Mouse (Mus musculus) neural tube, embryonic 12.5 days (tissue): Measurements from ENCODE around the gene Gm39566. TPM values are rescaled to one million over a fixed set of nuclear protein-coding genes. Genes with fewer than 3 reads are reported as not detected.

Source experiments
- ATAC-seq: fragments of 200-750 bp; cut with Nextera tagmentation; 2 replicates; pipeline ENCODE4 v1.8.0; 2017; ENCODE audit warnings: low read depth, mild to moderate bottlenecking, moderate TSS enrichment, moderate library complexity; ENCODE audit not compliant: low FRiP score
- H3K27ac ChIP-seq: fragments of 300-500 bp; sonication (generic); 2 replicates; pipeline ENCODE4 v1.5.1; 2016
- H3K27me3 ChIP-seq: fragments of 300-500 bp; sonication (generic); replicated peaks from 2 replicates; pipeline ENCODE4 v1.6.1; 2016; ENCODE audit warnings: mild to moderate bottlenecking
- H3K36me3 ChIP-seq: fragments of 300-500 bp; sonication (generic); 2 replicates; pipeline ENCODE4 v1.6.1; 2016; ENCODE audit warnings: mild to moderate bottlenecking
- H3K4me1 ChIP-seq: fragments of 300-500 bp; sonication (generic); 2 replicates; pipeline ENCODE4 v1.6.1; 2016
- H3K4me2 ChIP-seq: fragments of 300-500 bp; sonication (generic); replicated peaks from 2 replicates; pipeline ENCODE4 v1.6.1; 2016; ENCODE audit warnings: mild to moderate bottlenecking
- H3K4me3 ChIP-seq: fragments of 300-500 bp; sonication (generic); 2 replicates; pipeline ENCODE4 v1.5.1; 2016
- H3K9ac ChIP-seq: fragments of 300-500 bp; sonication (generic); 2 replicates; pipeline ENCODE4 v1.6.1; 2016; ENCODE audit warnings: mild to moderate bottlenecking
- H3K9me3 ChIP-seq: fragments of 300-500 bp; sonication (generic); 2 replicates; pipeline ENCODE4 v1.6.1; 2016; ENCODE audit warnings: mild to moderate bottlenecking
- WGBS: fragments of 180-500 bp; shearing (Covaris S2); methylation state at CpG from one replicate; pipeline ENCODE4 v1.1.7; 2016; 5-methylcytosine and 5-hydroxymethylcytosine counted together
- polyA plus RNA-seq: library from polyadenylated mRNA; unstranded; fragments of >200 nt; fragmentation: Nextera tagmentation; extraction: Ambion mirVana; gene quantifications from 2 replicates; pipeline ENCODE4 v1.2.1, GENCODE M21; 2016

Gene Gm39566
- polyA plus RNA-seq, 1 experiment from 2014 or later, result not detected

- ATAC-seq, result no peak
- peaks cover 86% of the 10 kb centered on the region for H3K36me3 ChIP-seq
- no peak overlapping the region for H3K9ac ChIP-seq
- 65% methylated on average over 5 of the region's 5 CpGs for WGBS
- no peak overlapping the region for H3K4me2 ChIP-seq
- H3K4me3 ChIP-seq, result no peak overlapping the region
- no peak overlapping the region for H3K27ac ChIP-seq
- peaks cover 15% of the 10 kb centered on the region for H3K4me1 ChIP-seq
- no peaks in the 10 kb centered on the region for H3K9me3 ChIP-seq
- H3K27me3 ChIP-seq, result peaks cover 7% of the 10 kb centered on the region
Measured at GRCm38 (mm10) chr11:69828832-69829231, 13.7 kb upstream of the Gm39566 start.

- ATAC-seq, result no peak
- no peak overlapping the region for H3K4me3 ChIP-seq
- H3K4me2 ChIP-seq, result no peak overlapping the region
- no peaks in the 10 kb centered on the region for H3K4me1 ChIP-seq
- peaks cover 46% of the 10 kb centered on the region for H3K36me3 ChIP-seq
- H3K27me3 ChIP-seq, result no peaks in the 10 kb centered on the region
- no peaks in the 10 kb centered on the region for H3K9me3 ChIP-seq
- no peak overlapping the region for H3K27ac ChIP-seq
- WGBS, result 72% methylated on average over 2 of the region's 2 CpGs
- no peak overlapping the region for H3K9ac ChIP-seq
Measured at GRCm38 (mm10) chr11:69823456-69823855, 8.4 kb upstream of the Gm39566 start.

DNA sequence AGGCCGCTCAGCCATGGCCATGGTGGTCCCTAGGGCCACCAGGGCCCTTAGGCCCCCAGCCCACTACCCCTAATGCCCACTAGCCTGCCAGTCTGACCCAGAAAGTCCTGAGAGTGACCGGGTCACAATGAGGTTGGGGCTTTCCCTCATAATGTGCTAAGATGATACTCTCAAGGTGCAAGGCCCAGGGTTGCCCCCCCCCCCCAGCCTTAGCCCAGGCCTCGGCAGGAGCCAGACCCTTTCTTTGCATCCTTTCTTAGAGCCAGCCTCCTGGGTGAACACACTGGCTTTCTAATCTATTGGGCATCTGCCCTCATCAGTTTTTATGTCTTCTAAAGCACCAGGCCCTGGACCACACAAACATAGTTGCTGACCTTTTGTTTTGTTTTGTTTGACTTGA is 7.0 kb upstream of the Gm39566 start, which contains the start of gene Spem1:
Gene Spem1 (minus strand): TSS at position 101 of the 400 bp plus-strand sequence.
- no peak for ATAC-seq
- Histone ChIP-seq H3K4me1 (no peaks in the 10 kb centered on the region), H3K36me3 (peaks cover 32% of the 10 kb centered on the region), H3K4me2 (no peak within 1 kb of the TSS), H3K27me3 (no peaks in the 10 kb centered on the region), H3K27ac (no peak within 1 kb of the TSS), H3K9ac (no peak within 1 kb of the TSS), H3K4me3 (no peak within 1 kb of the TSS), H3K9me3 (peaks cover 7% of the 10 kb centered on the region; the same call in 1 of the 2 replicates)
- 91% methylated on average over 3 of the region's 3 CpGs for WGBS

DNA sequence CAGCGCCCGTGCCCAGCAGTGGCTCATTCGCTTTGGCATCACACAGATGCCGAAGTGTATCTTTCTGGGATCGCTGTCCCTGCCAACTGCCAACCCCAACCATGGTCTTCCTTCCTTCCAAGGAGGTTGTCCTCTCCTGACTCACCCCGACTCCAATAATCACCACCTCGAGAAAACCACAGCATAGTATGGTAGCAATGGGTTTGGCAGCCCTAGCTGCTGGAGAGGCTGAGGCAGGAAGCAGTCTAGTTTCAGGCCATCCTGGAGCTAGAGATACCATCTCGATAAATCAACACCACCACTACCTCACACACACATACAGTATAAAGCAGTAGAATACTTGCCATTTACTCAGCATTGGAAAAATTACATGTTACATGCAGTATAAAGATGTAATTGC is 3.8 kb upstream of the Gm39566 start:
- no peak for ATAC-seq
- H3K4me2 ChIP-seq, result no peak overlapping the region
- H3K27me3 ChIP-seq, result no peaks in the 10 kb centered on the region
- H3K27ac ChIP-seq, result no peak overlapping the region
- no peaks in the 10 kb centered on the region for H3K4me1 ChIP-seq
- H3K9me3 ChIP-seq, result peaks cover 12% of the 10 kb centered on the region; the same call in 1 of the 2 replicates
- no peak overlapping the region for H3K4me3 ChIP-seq
- no peak overlapping the region for H3K9ac ChIP-seq
- WGBS, result 92% methylated on average over 8 of the region's 8 CpGs
- H3K36me3 ChIP-seq, result peaks cover 2% of the 10 kb centered on the region; the same call in 1 of the 2 replicates

- Histone ChIP-seq H3K4me1 (no peaks in the 10 kb centered on the region), H3K4me2 (no peak within 1 kb of the TSS), H3K4me3 (no peak within 1 kb of the TSS), H3K36me3 (no peaks in the 10 kb centered on the region), H3K9me3 (peaks cover 12% of the 10 kb centered on the region; the same call in 1 of the 2 replicates), H3K9ac (no peak within 1 kb of the TSS), H3K27me3 (no peaks in the 10 kb centered on the region), H3K27ac (no peak within 1 kb of the TSS)
- WGBS, result 81% methylated on average over 2 of the region's 2 CpGs
- ATAC-seq, result no peak
Measured at GRCm38 (mm10) chr11:69818365-69818764, 3.3 kb upstream of the Gm39566 start, which contains the start of gene Spem2. Spem2 (minus strand) TSS chr11:69818465.

GRCm38 (mm10) chr11:69816520-69816919 is 1.4 kb upstream of the Gm39566 start:
- H3K27me3 ChIP-seq, result no peaks in the 10 kb centered on the region
- no peaks in the 10 kb centered on the region for H3K36me3 ChIP-seq
- peaks cover 12% of the 10 kb centered on the region; the same call in 1 of the 2 replicates for H3K9me3 ChIP-seq
- WGBS, result 92% methylated on average over 12 of the region's 12 CpGs
- H3K4me3 ChIP-seq, result no peak overlapping the region
- no peak for ATAC-seq
- H3K27ac ChIP-seq, result no peak overlapping the region
- no peaks in the 10 kb centered on the region for H3K4me1 ChIP-seq
- H3K4me2 ChIP-seq, result no peak overlapping the region
- H3K9ac ChIP-seq, result no peak overlapping the region

- Histone ChIP-seq H3K27me3 (peaks cover 25% of the 10 kb centered on the region), H3K4me2 (no peak overlapping the region), H3K9ac (no peak overlapping the region), H3K9me3 (peaks cover 5% of the 10 kb centered on the region; the same call in 1 of the 2 replicates), H3K4me3 (no peak overlapping the region), H3K27ac (no peak overlapping the region), H3K36me3 (no peaks in the 10 kb centered on the region), H3K4me1 (no peaks in the 10 kb centered on the region)
- no peak for ATAC-seq
Measured at GRCm38 (mm10) chr11:69810280-69810679, 4.8 kb downstream of the Gm39566 start.

GRCm38 (mm10) chr11:69807641-69808040 is 7.5 kb downstream of the Gm39566 start:
- no peak overlapping the region for H3K27ac ChIP-seq

DNA sequence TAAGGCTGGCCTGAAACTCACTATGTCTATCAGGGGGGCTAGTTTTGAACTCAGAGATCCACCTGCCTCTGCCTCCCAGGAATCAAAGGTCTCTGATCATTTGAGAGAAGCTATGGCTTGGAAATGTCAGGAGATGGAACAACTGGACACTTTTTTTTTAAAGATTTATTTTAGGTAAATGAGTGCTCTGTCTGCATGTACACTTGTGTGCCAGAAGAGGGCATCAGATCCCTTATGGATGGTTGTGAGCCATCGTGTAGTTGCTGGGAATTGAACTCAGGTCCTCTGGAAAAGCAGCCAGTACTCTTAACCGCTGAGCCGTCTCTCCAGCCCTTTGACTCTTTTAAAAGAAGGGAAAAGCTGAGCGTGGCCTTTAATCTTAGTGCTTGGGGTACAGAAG is 8.7 kb downstream of the Gm39566 start:
- H3K27me3 ChIP-seq, result peaks cover 64% of the 10 kb centered on the region
- peaks cover 5% of the 10 kb centered on the region; the same call in 1 of the 2 replicates for H3K9me3 ChIP-seq
- no peak overlapping the region for H3K27ac ChIP-seq
- H3K4me1 ChIP-seq, result peaks cover 38% of the 10 kb centered on the region
- H3K4me3 ChIP-seq, result no peak overlapping the region
- 81% methylated on average over 4 of the region's 4 CpGs for WGBS
- H3K36me3 ChIP-seq, result no peaks in the 10 kb centered on the region
- H3K4me2 ChIP-seq, result no peak overlapping the region
- no peak for ATAC-seq
- H3K9ac ChIP-seq, result no peak overlapping the region

More at GRCm38 (mm10) chr11:69807641-69808040, 7.5 kb downstream of the Gm39566 start:
- Histone ChIP-seq H3K27me3 (peaks cover 51% of the 10 kb centered on the region), H3K4me1 (peaks cover 25% of the 10 kb centered on the region), H3K36me3 (no peaks in the 10 kb centered on the region), H3K4me2 (no peak overlapping the region), H3K4me3 (no peak overlapping the region), H3K9ac (no peak overlapping the region), H3K9me3 (peaks cover 5% of the 10 kb centered on the region; the same call in 1 of the 2 replicates)
- no peak for ATAC-seq
- 90% methylated on average over 2 of the region's 2 CpGs for WGBS

DNA sequence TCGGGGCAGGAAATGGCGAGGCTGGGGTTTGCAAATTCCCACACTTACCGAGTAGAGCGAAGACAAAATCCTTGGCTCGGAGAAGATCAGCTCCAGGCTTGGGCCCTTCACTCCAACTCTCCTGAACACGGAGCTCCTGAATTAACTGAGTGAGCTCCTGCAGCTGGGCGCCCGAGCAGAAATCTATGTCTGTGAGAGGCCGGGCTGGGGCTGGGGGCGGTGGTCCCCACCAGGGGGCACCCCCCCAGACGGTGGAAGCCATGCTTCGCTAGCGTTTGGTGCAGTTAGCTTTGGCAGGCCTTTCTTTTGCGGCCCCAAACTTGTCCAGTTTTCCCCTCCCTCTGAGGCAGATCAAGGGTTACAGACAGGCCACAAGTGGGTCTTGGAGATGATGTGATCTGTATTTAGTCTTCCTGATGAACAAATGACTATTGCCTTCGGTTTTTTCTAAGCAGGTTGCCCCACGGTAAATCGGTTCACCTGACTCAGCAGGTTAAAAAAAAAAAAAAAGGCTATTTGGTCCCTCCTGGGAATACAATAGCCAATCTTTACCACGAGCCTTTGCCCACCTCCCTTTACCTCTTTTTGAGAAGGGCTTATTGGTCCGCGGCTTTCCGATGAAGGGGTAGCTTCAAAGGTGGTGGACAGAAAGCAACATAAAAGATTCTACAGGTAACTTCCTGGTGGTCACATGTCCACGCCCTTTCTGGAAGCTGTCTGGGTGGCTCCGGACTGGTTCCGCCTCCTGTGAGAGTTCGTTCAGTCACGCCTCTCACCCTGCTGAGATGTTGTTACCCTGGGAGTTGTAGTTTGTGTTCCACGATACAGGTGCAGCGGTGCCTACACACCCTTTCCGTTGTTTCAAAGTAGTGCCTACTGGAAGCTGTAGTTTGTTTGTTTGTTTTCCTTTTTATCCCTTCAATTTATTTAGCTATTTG is 9.9 kb downstream of the Gm39566 start, which contains the start of gene Tmem102:
Gene Tmem102 (minus strand): TSS at position 653 of the 938 bp plus-strand sequence.
- Histone ChIP-seq H3K27me3 (peaks cover 71% of the 10 kb centered on the region), H3K9me3 (peaks cover 5% of the 10 kb centered on the region; the same call in 1 of the 2 replicates), H3K4me3 (0 out of 2 replicates have a peak within 1 kb of the TSS, but pooled peaks have one; percentile 11), H3K4me2 (peak within 1 kb of the TSS; percentile 92), H3K27ac (no peak within 1 kb of the TSS), H3K36me3 (no peaks in the 10 kb centered on the region), H3K9ac (no peak within 1 kb of the TSS), H3K4me1 (peaks cover 49% of the 10 kb centered on the region)
- 4% methylated on average over 29 of the region's 29 CpGs for whole genome bisulfite sequencing
- ATAC-seq, result no peak

- 4% methylated on average over 12 of the region's 12 CpGs for WGBS
- Histone ChIP-seq H3K9ac (no peak overlapping the region), H3K4me3 (no peak overlapping the region)
Measured at GRCm38 (mm10) chr11:69804652-69804940, 10.5 kb downstream of the Gm39566 start.

More at GRCm38 (mm10) chr11:69804652-69804940, 10.5 kb downstream of the Gm39566 start:
- Histone ChIP-seq H3K27me3 (peaks cover 71% of the 10 kb centered on the region), H3K9me3 (peaks cover 5% of the 10 kb centered on the region; the same call in 1 of the 2 replicates), H3K4me1 (peaks cover 56% of the 10 kb centered on the region), H3K36me3 (no peaks in the 10 kb centered on the region), H3K27ac (no peak overlapping the region), H3K4me2 (peak overlapping the region; percentile 92)
- no peak for ATAC-seq
